Mouse (Mus musculus) naive thymus-derived CD4-positive, alpha-beta T cell, adult 2 months (primary cell): Measurements from ENCODE around the gene Pdlim5.
A peak's percentile ranks its signal among the peaks of the same experiment; 100 is the strongest.

Experiments used
- DNase-seq: peaks from one replicate; pipeline ENCODE4 v3.0.0-alpha.2; 2011; ENCODE audit warnings: low read depth

The Pdlim5 gene

GRCm38 (mm10) chr3:142339440-142340251 lies 55.9 kb downstream of the Pdlim5 start:
- DNase-seq = no peak

- DNase-seq = no peak
These were observed 57.4 kb downstream of the Pdlim5 start for GRCm38 (mm10) chr3:142338058-142338457.

- DNase-seq = no peak
These were observed 61.0 kb downstream of the Pdlim5 start for GRCm38 (mm10) chr3:142334496-142334895.

GRCm38 (mm10) chr3:142333458-142333857 lies 62.0 kb downstream of the Pdlim5 start:
- no peak for DNase-seq

GRCm38 (mm10) chr3:142332716-142333115 lies 62.8 kb downstream of the Pdlim5 start:
- DNase-seq = no peak

- DNase-seq = no peak
These were observed 63.5 kb downstream of the Pdlim5 start for GRCm38 (mm10) chr3:142331872-142332554.

- no peak for DNase-seq
These were observed 65.1 kb downstream of the Pdlim5 start for GRCm38 (mm10) chr3:142330425-142330824.

- no peak for DNase-seq
These were observed 71.9 kb downstream of the Pdlim5 start for GRCm38 (mm10) chr3:142323592-142323991.

- no peak for DNase-seq
These were observed 73.6 kb downstream of the Pdlim5 start for GRCm38 (mm10) chr3:142321930-142322329.

- no peak for DNase-seq
These were observed 77.3 kb downstream of the Pdlim5 start for GRCm38 (mm10) chr3:142318147-142318546.

GRCm38 (mm10) chr3:142316138-142316740 lies 79.3 kb downstream of the Pdlim5 start:
- DNase-seq = no peak

GRCm38 (mm10) chr3:142311075-142311474 lies 84.4 kb downstream of the Pdlim5 start:
- no peak for DNase-seq

- DNase-seq = no peak
These were observed 85.0 kb downstream of the Pdlim5 start for GRCm38 (mm10) chr3:142310446-142310845.

GRCm38 (mm10) chr3:142295287-142295676 lies 100.2 kb downstream of the Pdlim5 start:
- no peak for DNase-seq

- peak; percentile 85 for DNase-seq
These were observed 100.7 kb downstream of the Pdlim5 start for GRCm38 (mm10) chr3:142294616-142295286.

- DNase-seq = no peak
These were observed 101.9 kb downstream of the Pdlim5 start for GRCm38 (mm10) chr3:142293561-142293960.

GRCm38 (mm10) chr3:142282706-142283105 lies 112.8 kb downstream of the Pdlim5 start:
- peak; percentile 72 for DNase-seq

GRCm38 (mm10) chr3:142281656-142282055 lies 113.8 kb downstream of the Pdlim5 start:
- DNase-seq = no peak

GRCm38 (mm10) chr3:142281093-142281445 lies 114.4 kb downstream of the Pdlim5 start:
- peak; percentile 63 for DNase-seq

GRCm38 (mm10) chr3:142280366-142281092 lies 115.0 kb downstream of the Pdlim5 start:
- DNase-seq = no peak

GRCm38 (mm10) chr3:142279011-142279410 lies 116.5 kb downstream of the Pdlim5 start:
- DNase-seq = no peak

GRCm38 (mm10) chr3:142276506-142276905 lies 119.0 kb downstream of the Pdlim5 start:
- DNase-seq = no peak
